Mouse (Mus musculus) neural tube, embryonic 13.5 days (tissue): ENCODE data around the gene Ermap. TPM values are rescaled to one million over a fixed set of nuclear protein-coding genes. Genes with fewer than 3 reads are reported as not detected.
A peak's percentile ranks its signal among the peaks of the same experiment; 100 is the strongest.

Experiments used
- ATAC-seq: fragments of 200-750 bp; cut with Nextera tagmentation; 2 replicates; pipeline ENCODE4 v1.8.0; 2017; ENCODE audit warnings: low read depth, mild to moderate bottlenecking, moderate TSS enrichment, moderate library complexity
- H3K27ac ChIP-seq: fragments of 300-500 bp; sonication (generic); replicated peaks from 2 replicates; pipeline ENCODE4 v1.5.1; 2015; ENCODE audit warnings: moderate library complexity, mild to moderate bottlenecking, inconsistent platforms
- H3K27me3 ChIP-seq: fragments of 300-500 bp; sonication (generic); 2 replicates; pipeline ENCODE4 v1.6.1; 2015; ENCODE audit warnings: mild to moderate bottlenecking, inconsistent platforms
- H3K36me3 ChIP-seq: fragments of 300-500 bp; sonication (generic); 2 replicates; pipeline ENCODE4 v1.6.1; 2015; ENCODE audit warnings: mild to moderate bottlenecking, inconsistent platforms
- H3K4me1 ChIP-seq: fragments of 300-500 bp; sonication (generic); replicated peaks from 2 replicates; pipeline ENCODE4 v1.6.1; 2015; ENCODE audit warnings: inconsistent platforms
- H3K4me2 ChIP-seq: fragments of 300-500 bp; sonication (generic); 2 replicates; pipeline ENCODE4 v1.6.1; 2015; ENCODE audit warnings: inconsistent platforms, mild to moderate bottlenecking, moderate library complexity
- H3K4me3 ChIP-seq: fragments of 300-500 bp; sonication (generic); 2 replicates; pipeline ENCODE4 v1.5.1; 2015; ENCODE audit warnings: mild to moderate bottlenecking, inconsistent platforms
- H3K9ac ChIP-seq: fragments of 300-500 bp; sonication (generic); 2 replicates; pipeline ENCODE4 v1.6.1; 2015; ENCODE audit warnings: moderate library complexity, mild to moderate bottlenecking, inconsistent platforms
- H3K9me3 ChIP-seq: fragments of 300-500 bp; sonication (generic); 2 replicates; pipeline ENCODE4 v1.6.1; 2016; ENCODE audit warnings: inconsistent platforms
- WGBS: fragments of 180-500 bp; shearing (Covaris S2); methylation state at CpG from one replicate; pipeline ENCODE4 v1.1.7; 2015; 5-methylcytosine and 5-hydroxymethylcytosine counted together
- polyA plus RNA-seq: library from polyadenylated mRNA; unstranded; fragments of >200 nt; fragmentation: Nextera tagmentation; extraction: Ambion mirVana; gene quantifications from 2 replicates; pipeline ENCODE4 v1.2.1, GENCODE M21; 2015

Ermap gene
- polyA plus RNA-seq: 1.5 and 2.1 TPM in 2 replicates

- no peak for ATAC-seq
- H3K9ac ChIP-seq: no peak within 1 kb of the TSS
- no peaks in the 10 kb centered on the region for H3K27me3 ChIP-seq
- no peaks in the 10 kb centered on the region for H3K36me3 ChIP-seq
- H3K4me3 ChIP-seq: no peak within 1 kb of the TSS
- H3K4me2 ChIP-seq: no peak within 1 kb of the TSS
- WGBS: 49% methylated on average over 6 of the region's 6 CpGs
- H3K4me1 ChIP-seq: no peaks in the 10 kb centered on the region
- no peaks in the 10 kb centered on the region for H3K9me3 ChIP-seq
- no peak within 1 kb of the TSS for H3K27ac ChIP-seq
These were observed at the start of gene Ermap for GRCm38 (mm10) chr4:119189864-119190263. Gene Ermap, minus strand, starts transcription at chr4:119190011.

GRCm38 (mm10) chr4:119239181-119239682, 49.4 kb upstream of the Ermap start:
- H3K4me1 ChIP-seq: peaks cover 13% of the 10 kb centered on the region
- H3K27me3 ChIP-seq: no peaks in the 10 kb centered on the region
- no peak overlapping the region for H3K9ac ChIP-seq
- WGBS: 52% methylated on average over 12 of the region's 12 CpGs
- no peaks in the 10 kb centered on the region for H3K9me3 ChIP-seq
- peak overlapping the region; percentile 66 for H3K27ac ChIP-seq
- no peak overlapping the region for H3K4me2 ChIP-seq
- H3K36me3 ChIP-seq: peaks cover 49% of the 10 kb centered on the region
- peak; percentile 41 for ATAC-seq
- no peak overlapping the region for H3K4me3 ChIP-seq

GRCm38 (mm10) chr4:119238661-119239060, 48.9 kb upstream of the Ermap start:
- H3K4me3 ChIP-seq: no peak overlapping the region
- H3K27me3 ChIP-seq: no peaks in the 10 kb centered on the region
- H3K27ac ChIP-seq: no peak overlapping the region
- H3K36me3 ChIP-seq: peaks cover 44% of the 10 kb centered on the region
- H3K4me2 ChIP-seq: no peak overlapping the region
- no peak overlapping the region for H3K9ac ChIP-seq
- H3K4me1 ChIP-seq: peaks cover 18% of the 10 kb centered on the region
- ATAC-seq: peak; percentile 9; the same call in 1 of the 2 replicates
- WGBS: 78% methylated on average over 3 of the region's 3 CpGs
- H3K9me3 ChIP-seq: no peaks in the 10 kb centered on the region

GRCm38 (mm10) chr4:119234348-119234747, 44.5 kb upstream of the Ermap start:
- H3K27me3 ChIP-seq: no peaks in the 10 kb centered on the region
- WGBS: 74% methylated on average over 3 of the region's 3 CpGs
- H3K9ac ChIP-seq: peak overlapping the region; percentile 82; the same call in 1 of the 2 replicates
- peaks cover 14% of the 10 kb centered on the region; the same call in 1 of the 2 replicates for H3K36me3 ChIP-seq
- H3K4me2 ChIP-seq: peak overlapping the region; percentile 81
- peak overlapping the region; percentile 88 for H3K4me3 ChIP-seq
- ATAC-seq: no peak
- no peak overlapping the region for H3K27ac ChIP-seq
- H3K4me1 ChIP-seq: peaks cover 25% of the 10 kb centered on the region
- no peaks in the 10 kb centered on the region for H3K9me3 ChIP-seq

GRCm38 (mm10) chr4:119233256-119233901, 43.6 kb upstream of the Ermap start:
- Histone ChIP-seq H3K4me1 (peaks cover 24% of the 10 kb centered on the region), H3K4me3 (peak overlapping the region; percentile 88), H3K9me3 (no peaks in the 10 kb centered on the region), H3K27ac (peak overlapping the region; percentile 61), H3K4me2 (peak overlapping the region; percentile 81), H3K27me3 (no peaks in the 10 kb centered on the region), H3K9ac (peak overlapping the region; percentile 82), H3K36me3 (peaks cover 19% of the 10 kb centered on the region)
- WGBS: under 1% methylated on average over 36 of the region's 36 CpGs
- ATAC-seq: peak; percentile 40

- Histone ChIP-seq H3K4me2 (peak within 1 kb of the TSS; percentile 81), H3K27ac (peak within 1 kb of the TSS; percentile 61), H3K9me3 (no peaks in the 10 kb centered on the region), H3K27me3 (no peaks in the 10 kb centered on the region), H3K4me1 (peaks cover 24% of the 10 kb centered on the region), H3K4me3 (peak within 1 kb of the TSS; percentile 88), H3K9ac (peak within 1 kb of the TSS; percentile 85), H3K36me3 (peaks cover 22% of the 10 kb centered on the region)
- under 1% methylated on average over 65 of the region's 71 CpGs for WGBS
- peak; percentile 96 for ATAC-seq
These were observed 42.8 kb upstream of the Ermap start, which contains the start of the genes AU022252 and P3h1 for GRCm38 (mm10) chr4:119232410-119233255. Gene AU022252, minus strand, starts transcription at chr4:119232712. Gene P3h1, plus strand, starts transcription at chr4:119232915.

GRCm38 (mm10) chr4:119226751-119227150, 36.9 kb upstream of the Ermap start:
- H3K4me1 ChIP-seq: peaks cover 6% of the 10 kb centered on the region
- 95% methylated on average over 11 of the region's 11 CpGs for WGBS
- no peak overlapping the region for H3K4me2 ChIP-seq
- H3K27me3 ChIP-seq: no peaks in the 10 kb centered on the region
- H3K9ac ChIP-seq: no peak overlapping the region
- H3K36me3 ChIP-seq: peaks cover 57% of the 10 kb centered on the region
- H3K9me3 ChIP-seq: no peaks in the 10 kb centered on the region
- H3K4me3 ChIP-seq: no peak overlapping the region
- ATAC-seq: no peak
- H3K27ac ChIP-seq: no peak overlapping the region

- H3K27ac ChIP-seq: no peak overlapping the region
- 90% methylated on average over 9 of the region's 9 CpGs for WGBS
- no peaks in the 10 kb centered on the region for H3K4me1 ChIP-seq
- peaks cover 57% of the 10 kb centered on the region for H3K36me3 ChIP-seq
- H3K9me3 ChIP-seq: no peaks in the 10 kb centered on the region
- no peak for ATAC-seq
- no peak overlapping the region for H3K4me3 ChIP-seq
- H3K27me3 ChIP-seq: no peaks in the 10 kb centered on the region
- H3K4me2 ChIP-seq: no peak overlapping the region
- no peak overlapping the region for H3K9ac ChIP-seq
These were observed 35.9 kb upstream of the Ermap start for GRCm38 (mm10) chr4:119225719-119226118.

GRCm38 (mm10) chr4:119224534-119224933, 34.7 kb upstream of the Ermap start:
- no peak overlapping the region for H3K4me3 ChIP-seq
- ATAC-seq: no peak
- no peak overlapping the region for H3K9ac ChIP-seq
- no peaks in the 10 kb centered on the region for H3K4me1 ChIP-seq
- 96% methylated on average over 3 of the region's 3 CpGs for WGBS
- H3K27ac ChIP-seq: no peak overlapping the region
- H3K27me3 ChIP-seq: no peaks in the 10 kb centered on the region
- no peaks in the 10 kb centered on the region for H3K9me3 ChIP-seq
- peaks cover 57% of the 10 kb centered on the region for H3K36me3 ChIP-seq
- H3K4me2 ChIP-seq: no peak overlapping the region

- Histone ChIP-seq H3K9me3 (no peaks in the 10 kb centered on the region), H3K4me3 (no peak overlapping the region), H3K9ac (no peak overlapping the region), H3K4me1 (no peaks in the 10 kb centered on the region), H3K27ac (no peak overlapping the region), H3K4me2 (no peak overlapping the region), H3K27me3 (no peaks in the 10 kb centered on the region), H3K36me3 (peaks cover 55% of the 10 kb centered on the region)
- ATAC-seq: no peak
- 97% methylated on average over 1 of the region's 1 CpGs for WGBS
These were observed 33.9 kb upstream of the Ermap start for GRCm38 (mm10) chr4:119223696-119224095.

- Histone ChIP-seq H3K9me3 (no peaks in the 10 kb centered on the region), H3K4me1 (peaks cover 10% of the 10 kb centered on the region; the same call in 1 of the 2 replicates), H3K4me3 (no peak within 1 kb of the TSS), H3K4me2 (no peak within 1 kb of the TSS), H3K36me3 (0 out of 2 replicates have a peak, but pooled peaks cover 4% of the 10 kb centered on the region), H3K27ac (no peak within 1 kb of the TSS), H3K9ac (no peak within 1 kb of the TSS), H3K27me3 (no peaks in the 10 kb centered on the region)
- 14% methylated on average over 11 of the region's 11 CpGs for WGBS
- no peak for ATAC-seq
These were observed 28.4 kb upstream of the Ermap start, which contains the start of gene Tmem269 for GRCm38 (mm10) chr4:119218169-119218568. Gene Tmem269, minus strand, starts transcription at chr4:119218217.

GRCm38 (mm10) chr4:119216667-119217066, 26.9 kb upstream of the Ermap start:
- H3K27ac ChIP-seq: no peak overlapping the region
- H3K4me1 ChIP-seq: peaks cover 10% of the 10 kb centered on the region; the same call in 1 of the 2 replicates
- no peaks in the 10 kb centered on the region for H3K36me3 ChIP-seq
- ATAC-seq: no peak
- 73% methylated on average over 8 of the region's 8 CpGs for WGBS
- no peak overlapping the region for H3K4me3 ChIP-seq
- no peak overlapping the region for H3K4me2 ChIP-seq
- no peaks in the 10 kb centered on the region for H3K9me3 ChIP-seq
- no peaks in the 10 kb centered on the region for H3K27me3 ChIP-seq
- H3K9ac ChIP-seq: no peak overlapping the region
